Mouse (Mus musculus) regulatory T cell (primary cell): ENCODE results near the gene Birc7.

Source experiments
- in situ Hi-C: fragments of 300-600 bp; cut with MboI, MseI; formaldehyde crosslinking; loops from one replicate; pipeline ENCODE4 v1.15.1; 2025; ENCODE audit warnings: high pct_unique_total_duplicates

Birc7 gene

DNA sequence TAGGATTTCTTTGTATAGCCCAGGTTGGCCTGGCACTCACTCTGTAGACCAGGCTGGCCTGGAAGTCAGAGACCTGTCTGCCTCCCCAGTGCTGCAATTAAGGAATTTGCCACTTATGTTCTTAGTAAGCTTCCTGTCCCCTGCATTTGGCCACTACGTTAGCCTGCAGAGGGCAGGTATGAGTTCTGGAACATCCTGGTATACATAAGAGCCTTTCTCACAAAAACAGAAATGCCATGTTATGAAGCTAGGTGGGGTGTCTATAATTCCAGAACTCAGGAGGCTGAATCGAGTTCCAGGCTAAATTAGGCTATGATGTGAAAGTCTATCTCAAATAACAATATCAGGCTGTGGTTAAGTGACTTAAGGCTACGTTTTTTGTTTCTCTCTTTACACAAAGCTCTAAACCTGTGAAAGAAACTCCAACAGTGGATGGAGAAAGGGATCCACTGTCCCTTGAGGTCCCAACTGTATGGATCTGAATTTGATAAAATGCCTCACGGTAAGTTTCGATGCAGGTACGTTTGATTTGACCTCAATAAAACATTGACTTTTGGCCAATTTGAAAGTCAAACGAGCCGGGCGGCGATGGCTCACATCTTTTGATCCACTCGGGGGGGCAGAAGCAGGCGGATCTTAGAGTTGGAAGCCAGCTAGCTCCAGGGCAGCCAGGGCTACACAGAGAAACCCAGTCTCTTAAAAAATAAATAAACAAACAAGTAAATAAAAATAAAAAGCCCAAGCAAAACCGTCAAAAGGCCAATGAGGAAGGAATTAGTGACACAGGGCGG lies 37.5 kb downstream of the Birc7 start:
- in situ Hi-C loops, result loop anchor here (5.0 to 10.0 kb wide), 2 partner anchors 44 to 261 kb away; partner anchors contain the start of genes Dido1 and Ythdf1

DNA sequence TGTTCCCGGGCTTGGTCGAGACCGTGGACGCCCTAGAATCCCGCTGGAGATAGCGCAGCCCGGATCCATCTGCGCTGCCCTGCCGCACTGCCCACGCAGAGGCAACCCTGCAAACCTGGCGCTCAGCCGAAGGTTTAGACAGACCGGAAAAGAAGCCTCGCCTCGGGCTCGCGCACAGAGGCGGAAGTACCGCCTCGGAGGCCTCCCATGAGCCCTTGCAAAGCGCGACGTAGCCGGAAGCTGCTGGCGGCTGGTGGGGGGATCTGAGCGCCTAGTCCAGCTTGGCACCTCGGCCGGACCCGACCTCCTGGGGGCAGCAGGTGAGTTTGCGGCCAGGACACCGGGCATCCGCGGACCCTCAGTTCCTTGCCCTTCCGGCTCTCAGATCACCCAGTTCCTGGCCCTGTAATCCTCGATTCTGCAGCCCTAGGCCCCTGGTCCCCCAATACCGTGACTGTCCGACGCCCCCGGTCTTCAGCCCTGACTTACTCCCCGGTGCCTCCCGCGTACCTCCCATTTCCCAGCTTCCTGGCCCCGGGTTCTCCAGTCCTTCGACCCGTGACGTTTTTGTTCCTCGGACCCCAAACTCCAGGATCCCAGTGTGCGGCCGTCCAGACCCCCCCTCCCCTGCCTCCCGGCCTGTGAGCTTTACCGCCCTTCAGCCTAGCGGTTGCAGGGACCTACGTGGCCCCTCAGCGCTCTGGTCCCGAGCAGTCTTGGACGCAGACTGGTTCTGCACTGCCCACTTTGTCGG lies 38.4 kb downstream of the Birc7 start, which contains the start of gene Arfgap1:
TSS of gene Arfgap1 (plus strand) at position 216 of the 754 bp plus-strand sequence.
- in situ Hi-C loops, result loop anchor here (5.0 to 10.0 kb wide), 2 partner anchors 45 to 262 kb away; partner anchors contain the start of genes Dido1 and Ythdf1

DNA sequence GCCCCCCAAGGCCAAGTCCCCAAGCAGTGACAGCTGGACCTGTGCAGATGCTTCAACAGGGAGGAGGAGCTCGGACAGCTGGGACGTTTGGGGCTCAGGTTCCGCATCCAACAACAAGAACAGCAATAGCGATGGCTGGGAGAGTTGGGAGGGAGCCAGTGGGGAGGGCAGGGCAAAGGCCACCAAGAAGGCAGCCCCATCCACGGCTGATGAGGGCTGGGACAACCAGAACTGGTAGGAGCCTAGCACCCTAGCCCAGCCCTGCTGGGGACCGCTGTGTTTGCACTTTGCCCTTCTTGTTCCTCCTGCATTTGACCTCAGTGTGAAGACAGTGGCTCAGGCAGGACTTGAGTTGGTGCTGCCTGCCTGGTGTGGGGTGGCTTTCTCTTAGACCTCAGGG lies 52.3 kb downstream of the Birc7 start:
- in situ Hi-C loops, result no loop called here
